ENCODE assay signal across 12 mouse cellular contexts in genomic region chr1:164897163-164897817, GRCm38 (mm10). TPM values are rescaled to one million over a fixed set of nuclear protein-coding genes. Genes with fewer than 3 reads are reported as not detected.
A peak's percentile ranks its signal among the peaks of the same experiment; 100 is the strongest.
DNase-seq lines count a peak whose midpoint lies in the region; ATAC-seq lines count a peak whose summit lies in the region.
"Had no signal": no experiment of that assay in that cellular context is flagged by ENCODE, and none has a peak within 500 bp of the region (broad histone marks: within the 10 kb centered on the region; RNA-seq: fewer than 3 reads in every experiment).

No protein-coding gene starts in this region.

- H3K27ac ChIP-seq in heart, embryonic 13.5 days (replicated peaks), result peak overlapping the region; percentile 93
- H3K27ac ChIP-seq in intestine, embryonic 15.5 days, result peak overlapping the region; percentile 46; the same call in 1 of the 2 replicates
- H3K27ac ChIP-seq: kidney, embryonic 15.5 days; limb, embryonic 13.5 days had no signal

- no peaks in the 10 kb centered on the region for H3K27me3 ChIP-seq in heart, embryonic 13.5 days (replicated peaks)
- H3K27me3 ChIP-seq in intestine, embryonic 15.5 days (replicated peaks), result no peaks in the 10 kb centered on the region
- H3K27me3 ChIP-seq: kidney, embryonic 15.5 days had no signal

- no peak for ATAC-seq in heart, embryonic 13.5 days (ENCODE audit: extremely low read depth, insufficient number of reproducible peaks, low FRiP score, low TSS enrichment)
- ATAC-seq in intestine, embryonic 15.5 days, result no peak
- ATAC-seq: activated CD4-positive, CD25-positive, alpha-beta regulatory T cell, adult 4 months had no signal

- no peaks in the 10 kb centered on the region for H3K9me3 ChIP-seq in heart, embryonic 13.5 days
- no peaks in the 10 kb centered on the region for H3K9me3 ChIP-seq in intestine, embryonic 15.5 days
- H3K9me3 ChIP-seq: kidney, embryonic 15.5 days; limb, embryonic 13.5 days had no signal

- intact Hi-C loops in heart, postnatal 36 days (cut with DNase I), result loop anchor here (2.0 kb wide), 1 partner anchor 126 kb away; no protein-coding TSS in a partner anchor

- H3K4me1 ChIP-seq in heart, embryonic 13.5 days, result peaks cover 44% of the 10 kb centered on the region
- peaks cover 14% of the 10 kb centered on the region; the same call in 1 of the 2 replicates for H3K4me1 ChIP-seq in intestine, embryonic 15.5 days (replicated peaks)

- no peak overlapping the region for H3K4me3 ChIP-seq in heart, embryonic 13.5 days
- H3K4me3 ChIP-seq in intestine, embryonic 15.5 days (replicated peaks), result no peak overlapping the region
- H3K4me3 ChIP-seq: kidney, embryonic 15.5 days; limb, embryonic 13.5 days had no signal

- no peak for DNase-seq in heart, postnatal 36 days
- DNase-seq in MEL-GATA-1-ER (ENCODE audit: extremely low read depth, low read depth), result peak; percentile 18
- DNase-seq in Muller cell, postnatal 12 days (ENCODE audit: inconsistent ontology term), result peak; percentile 54
- DNase-seq in ovary, postnatal 14 days (ENCODE audit: low spot score), result no peak
- no peak for DNase-seq in right cerebral cortex, postnatal 25 days
- no peak for DNase-seq in spleen, postnatal 14 days (ENCODE audit: low spot score in 2 of 2)
- DNase-seq: gastrocnemius, postnatal 10 days had no signal

- WGBS in heart, embryonic 13.5 days, result 16% methylated on average over 5 of the region's 5 CpGs
- WGBS in intestine, embryonic 15.5 days, result 40% methylated on average over 5 of the region's 5 CpGs

- peak overlapping the region; percentile 44 for H3K9ac ChIP-seq in heart, embryonic 13.5 days
- no peak overlapping the region for H3K9ac ChIP-seq in intestine, embryonic 15.5 days
- H3K9ac ChIP-seq: kidney, embryonic 15.5 days; limb, embryonic 13.5 days had no signal

- H3K36me3 ChIP-seq in heart, embryonic 13.5 days, result no peaks in the 10 kb centered on the region
- H3K36me3 ChIP-seq in intestine, embryonic 15.5 days, result no peaks in the 10 kb centered on the region
- H3K36me3 ChIP-seq: kidney, embryonic 15.5 days; limb, embryonic 13.5 days had no signal

- H3K4me2 ChIP-seq in heart, embryonic 13.5 days, result peak overlapping the region; percentile 40
- H3K4me2 ChIP-seq in intestine, embryonic 15.5 days (replicated peaks), result peak overlapping the region; percentile 20; the same call in 1 of the 2 replicates
- H3K4me2 ChIP-seq: kidney, embryonic 15.5 days; limb, embryonic 13.5 days had no signal

RNA-seq across cellular contexts. Expression of gene Xcl1, which starts 38.0 kb away (rescaled TPM):
- not detected in 2 replicates for polyA plus RNA-seq in heart, embryonic 13.5 days (2015; fragmentation: Nextera tagmentation; extraction: Ambion mirVana)
- not detected for total RNA-seq in heart, postnatal 36 days (2021)
- 0.83 TPM in 1 of 2 replicates, not detected in the other for polyA plus RNA-seq in intestine, embryonic 15.5 days (2015; fragmentation: Nextera tagmentation; extraction: Ambion mirVana)
- total RNA-seq: gastrocnemius, postnatal 10 days had no signal
- polyA plus RNA-seq: kidney, embryonic 15.5 days; limb, embryonic 13.5 days had no signal

Comparison
In these comparisons a context has a peak if more than half of its experiments do, and no peak if none do; other contexts are left out.
1. DNase-seq: peak in MEL-GATA-1-ER (single experiment) and Muller cell, postnatal 12 days (single experiment); none in heart, postnatal 36 days (0 of 2), ovary, postnatal 14 days (single experiment), right cerebral cortex, postnatal 25 days (single experiment) and spleen, postnatal 14 days (0 of 2).